Mouse (Mus musculus) left cerebral cortex, postnatal 36 days (tissue): ENCODE results near the gene Smap1. TPM values are rescaled to one million over a fixed set of nuclear protein-coding genes. Genes with fewer than 3 reads are reported as not detected.
"Not testable (repeated sequence)": the region's sequence is repeated elsewhere in the genome, so short reads cannot be mapped to it uniquely, and the experiment has no call there.

Source experiments
- DNase-seq, 2 experiments: peaks; one replicate each; pipeline ENCODE4 v3.0.0; 2021 to 2022; ENCODE audit warnings: low spot score in 2 of 2, mixed read lengths in 1 of 2
- intact Hi-C: fragments of 180-260 bp; cut with DNase I; formaldehyde crosslinking; loops from one replicate; pipeline ENCODE4 v1.15.1; 2025
- total RNA-seq, 2 experiments: library from RNA; stranded (reverse); gene quantifications; 2 replicates each; pipeline ENCODE4 v1.2.3; 2021

The Smap1 gene
- 100 to 1,000 TPM; 137 to 164 TPM for total RNA-seq

DNA sequence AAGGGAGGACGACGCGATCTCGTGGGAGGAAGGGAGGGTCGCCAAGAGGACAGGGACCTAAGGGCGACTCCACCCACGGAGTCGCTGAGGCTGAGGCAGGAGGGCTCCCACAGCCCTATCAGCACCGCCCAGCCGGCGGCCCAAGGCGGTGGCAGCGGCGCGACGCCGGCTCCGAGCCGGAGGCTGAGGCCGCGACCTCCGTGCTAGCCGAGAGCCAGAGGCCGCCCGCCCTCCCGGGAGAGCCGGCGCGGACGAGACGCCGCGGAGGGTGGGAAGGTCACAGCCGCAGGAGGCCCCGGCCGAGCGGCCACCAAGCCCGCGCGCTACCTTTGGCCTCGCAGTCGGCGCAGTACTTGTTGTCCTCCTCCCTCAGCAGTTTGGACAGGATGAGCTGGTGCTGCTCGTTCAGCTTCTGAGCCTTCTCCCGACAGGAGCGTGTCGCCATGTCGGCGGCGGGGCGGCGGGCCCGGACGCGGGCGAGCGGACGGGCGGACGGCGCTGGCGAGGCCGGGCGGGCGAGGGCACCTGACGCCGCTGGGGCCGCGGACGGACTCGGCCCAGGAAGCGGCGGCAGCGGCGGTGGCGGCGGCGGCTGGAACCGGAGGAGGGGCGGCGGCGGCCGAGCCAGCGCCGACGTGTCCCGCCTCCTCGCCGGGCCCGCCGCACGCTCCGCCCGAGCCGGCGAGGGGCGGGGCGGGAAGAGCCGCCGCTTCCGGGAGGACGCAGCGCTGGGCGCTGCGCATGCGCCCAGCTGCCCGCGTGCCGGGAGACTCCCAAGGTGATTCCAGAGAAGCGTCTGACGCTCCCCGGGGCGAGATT, at the start of gene Smap1:
Gene Smap1 (minus strand): TSS at position 607 of the 819 bp plus-strand sequence.
- intact Hi-C loops: loop anchor here (5.0 to 10.0 kb wide), 2 partner anchors 85 to 183 kb away; partner anchors contain the start of genes Fam135a and Sdhaf4
- DNase-seq: peak; percentile 75 to 85

DNA sequence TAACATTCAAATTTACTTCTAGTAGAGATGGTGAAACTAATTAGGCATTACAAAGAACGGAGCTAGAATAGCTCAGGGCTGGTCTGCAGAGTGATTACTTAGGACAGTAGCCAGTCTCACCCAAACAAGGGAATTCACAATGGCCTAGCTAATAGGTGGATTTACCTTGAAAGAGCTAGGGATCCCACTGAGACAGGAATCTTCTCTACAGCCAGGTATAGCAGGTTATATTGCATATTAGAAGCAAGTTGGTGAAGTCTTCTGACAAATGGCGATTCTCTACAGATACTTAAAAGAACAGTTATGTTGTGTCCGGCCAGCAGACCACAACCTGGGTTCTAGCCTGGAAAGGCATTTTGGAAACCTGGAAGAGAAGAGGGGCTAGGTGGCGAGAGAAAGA, 49.0 kb upstream of the Smap1 start:
- DNase-seq, intact Hi-C loops: not testable (repeated sequence)

DNA sequence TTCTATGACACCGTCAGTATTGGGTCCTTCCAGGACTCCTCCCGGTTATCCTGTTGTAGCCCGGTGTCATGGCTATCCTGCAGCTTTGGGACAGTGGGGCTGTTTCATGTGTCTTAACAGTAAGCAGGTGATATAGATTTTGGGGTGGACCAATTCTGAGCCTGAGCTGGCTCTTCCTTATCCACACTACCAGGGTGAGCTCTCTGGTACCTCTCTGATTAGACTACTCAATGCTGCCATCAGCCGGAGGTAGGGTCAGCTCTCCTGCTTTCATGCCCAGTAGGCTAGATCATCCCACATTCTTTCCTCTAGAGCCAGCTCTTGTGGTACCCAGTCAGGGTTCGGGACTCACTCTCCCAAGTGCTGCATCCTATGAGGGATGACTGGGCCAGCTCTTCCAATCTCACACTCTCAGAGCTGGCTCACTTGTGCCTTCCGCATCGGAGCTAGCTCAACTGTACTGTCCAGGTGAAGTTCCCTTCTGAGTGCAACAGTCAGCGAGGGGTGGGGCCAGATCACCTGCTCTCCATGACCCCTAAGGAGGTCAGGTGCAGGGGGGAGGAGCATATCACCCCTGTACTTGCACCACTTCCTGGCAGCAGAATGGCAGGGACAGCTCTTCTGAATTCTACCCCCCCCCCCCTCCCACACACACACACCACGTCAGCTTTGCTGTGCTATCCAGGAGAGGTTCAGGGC, 46.1 kb upstream of the Smap1 start:
- intact Hi-C loops: no loop called here
- no peak for DNase-seq

DNA sequence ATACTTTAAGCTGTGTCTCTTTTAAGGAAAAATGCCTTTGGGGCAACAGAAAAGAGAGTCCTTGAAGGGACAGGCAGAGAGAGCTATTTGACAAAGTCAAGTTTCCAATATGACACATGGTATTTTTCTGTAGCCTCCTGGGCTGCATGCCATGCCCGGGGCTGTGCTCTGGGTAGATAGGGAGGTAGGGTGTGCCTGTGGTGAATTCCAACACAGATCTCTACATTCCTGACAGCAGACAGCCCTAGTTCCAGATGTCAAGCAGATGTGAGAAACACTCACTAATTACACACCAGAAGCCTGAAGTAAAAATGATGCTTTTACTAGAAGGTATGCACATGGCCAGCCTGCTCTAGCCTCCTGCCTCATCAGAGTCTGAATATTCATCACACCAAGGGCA, 44.1 kb upstream of the Smap1 start:
- DNase-seq: no peak
- intact Hi-C loops: no loop called here

DNA sequence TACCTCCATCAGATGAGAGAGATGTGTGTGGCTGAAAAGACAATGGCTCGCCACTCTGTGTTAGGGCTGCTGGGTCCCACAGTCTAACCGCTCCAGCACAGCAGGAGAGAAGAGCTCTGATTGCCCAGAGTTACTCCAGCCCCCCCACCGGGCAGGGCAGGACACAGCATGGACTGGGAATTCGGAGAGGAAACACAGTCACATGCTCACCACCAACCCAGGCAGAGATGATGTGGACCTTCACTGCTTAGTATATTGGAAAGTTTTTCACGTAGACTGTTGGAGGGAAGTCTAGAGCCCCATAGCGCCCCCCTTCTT, 37.3 kb upstream of the Smap1 start:
- intact Hi-C loops: no loop called here

DNA sequence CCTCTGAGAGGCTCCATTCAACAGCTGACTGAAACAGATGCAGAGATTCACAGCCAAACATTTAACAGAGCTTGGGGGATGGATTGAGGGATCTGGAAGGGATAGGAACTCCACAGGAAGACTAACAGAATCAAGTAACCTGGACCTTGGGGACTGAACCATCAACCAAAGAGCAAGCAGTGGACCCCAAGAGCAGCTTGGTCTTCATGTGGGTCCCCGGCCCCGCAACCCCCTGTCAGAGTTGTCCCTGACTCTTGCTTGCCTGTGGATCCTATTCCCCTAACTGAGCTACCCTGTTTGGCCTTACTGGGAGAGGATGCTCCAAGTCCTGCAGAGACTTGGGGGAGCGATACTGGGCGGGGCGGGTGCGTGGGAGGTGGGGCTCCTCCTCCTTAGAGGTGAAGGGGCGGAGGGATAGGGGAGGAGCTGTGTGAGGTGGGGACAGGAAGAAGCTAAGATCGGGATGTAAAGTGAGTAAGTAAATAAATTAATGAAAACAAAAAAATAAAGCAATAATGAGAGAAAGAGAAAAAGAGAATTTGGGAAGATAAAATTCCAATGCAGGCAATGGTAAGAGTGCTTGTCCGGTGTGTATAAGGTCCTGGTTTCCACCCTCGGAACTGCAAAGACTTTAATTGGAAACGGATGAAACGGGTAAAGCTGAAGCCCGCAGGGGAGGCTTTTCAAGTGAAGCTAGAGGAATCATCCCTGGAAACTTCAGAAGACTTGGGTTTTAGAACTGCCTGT, 36.7 kb upstream of the Smap1 start:
- DNase-seq: no peak
- intact Hi-C loops: no loop called here

More for the DNA sequence above, 37.3 kb upstream of the Smap1 start:
- DNase-seq: no peak

DNA sequence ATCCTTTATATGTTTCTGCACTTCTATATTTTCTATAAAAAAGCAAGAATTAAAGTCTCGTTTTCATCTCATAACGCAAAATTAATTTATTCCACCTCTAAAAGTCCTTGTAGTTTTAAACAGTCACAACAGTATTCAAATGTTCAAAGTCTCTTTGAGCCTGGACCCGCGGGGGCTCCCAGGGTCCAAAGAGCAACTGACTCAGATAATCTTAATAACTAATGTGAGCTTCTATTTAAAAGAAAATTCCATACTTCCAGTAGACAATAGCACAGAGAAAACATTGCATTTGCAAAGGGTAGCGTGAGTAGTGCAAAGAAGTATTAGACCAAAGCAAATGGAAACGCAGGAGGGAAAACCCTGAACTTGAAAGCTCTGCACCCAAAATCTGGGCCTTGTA, 36.0 kb upstream of the Smap1 start:
- intact Hi-C loops: no loop called here
- DNase-seq: no peak

DNA sequence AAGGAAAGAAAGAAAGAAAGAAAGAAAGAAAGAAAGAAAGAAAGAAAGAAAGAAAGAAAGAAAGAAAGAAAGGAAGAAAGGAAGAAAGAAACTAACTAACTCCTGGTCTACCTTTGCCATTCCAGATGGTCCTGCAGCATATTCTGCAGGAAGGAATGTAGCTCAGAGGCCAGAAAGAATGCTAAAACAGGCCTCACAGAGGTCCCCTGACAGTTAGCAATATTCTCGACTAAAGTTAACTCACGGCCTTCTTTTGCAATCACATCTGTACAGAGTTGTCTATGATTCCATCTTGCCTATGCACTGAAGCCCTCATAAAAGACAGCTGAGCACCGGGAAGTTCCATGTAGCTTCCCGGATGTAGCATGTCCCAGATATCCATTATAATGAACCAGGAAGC, 33.4 kb upstream of the Smap1 start:
- intact Hi-C loops: no loop called here
- no peak for DNase-seq

DNA sequence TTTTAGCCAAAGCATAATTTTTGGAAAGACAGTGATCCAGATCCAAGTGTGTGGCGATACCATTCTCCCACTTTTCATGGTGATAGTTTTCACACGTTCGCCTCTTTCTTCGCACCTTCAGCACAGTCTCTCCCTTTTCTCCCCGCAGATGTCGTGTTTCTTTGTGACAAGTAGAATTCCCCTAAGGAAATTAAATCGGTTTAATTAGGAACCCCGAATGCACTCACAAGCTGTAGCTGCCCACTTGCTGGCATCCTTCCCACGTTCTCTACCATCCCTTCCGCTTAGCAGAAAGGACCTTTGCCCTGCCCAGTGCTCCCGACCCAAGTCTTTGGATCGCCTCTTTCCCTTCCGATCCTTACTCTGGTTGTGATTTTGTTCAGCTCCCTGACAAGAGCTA, 31.8 kb upstream of the Smap1 start:
- intact Hi-C loops: no loop called here
- peak; percentile 49 to 62 for DNase-seq

DNA sequence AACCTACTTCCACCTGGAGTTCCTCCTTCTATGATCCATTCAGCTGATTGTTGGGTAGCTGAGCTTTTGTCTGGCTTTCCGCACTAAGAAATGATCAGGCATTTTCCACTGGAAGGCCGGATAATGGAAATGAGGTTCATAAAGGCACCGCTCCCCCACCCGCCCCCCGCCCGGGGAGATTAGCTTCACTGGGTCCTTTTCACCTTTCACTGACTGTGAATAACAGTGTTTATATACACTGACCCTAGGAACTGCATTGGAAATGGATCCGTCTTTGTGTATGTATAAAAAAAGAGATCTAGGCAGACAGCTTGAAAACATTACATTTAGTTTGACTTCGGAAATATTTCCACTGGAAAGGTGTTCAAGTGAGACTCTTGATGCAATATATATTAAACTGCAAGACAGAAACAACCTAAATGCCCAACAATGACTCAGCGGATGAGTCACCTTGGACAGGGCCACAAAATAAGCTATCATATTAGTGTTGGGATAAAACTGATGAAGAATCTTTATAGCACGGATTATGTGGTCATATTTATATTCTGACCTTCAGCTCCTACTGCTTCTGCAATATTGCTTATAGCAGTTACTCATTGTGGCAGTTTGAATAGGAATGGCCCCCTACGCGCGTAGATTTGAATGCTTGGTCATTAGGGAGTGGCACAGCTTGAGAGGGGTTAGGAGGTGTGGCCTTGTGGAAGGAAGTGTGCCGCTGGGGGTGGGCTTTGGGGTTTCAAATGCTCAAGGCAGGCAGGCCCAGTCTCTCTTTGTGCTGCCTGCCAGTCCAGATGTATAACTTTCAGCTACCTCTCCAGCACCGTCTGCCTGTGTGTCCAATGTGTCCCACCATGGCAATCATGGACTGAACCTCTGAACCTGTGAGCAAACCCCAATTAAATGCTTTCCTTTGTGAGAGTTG, 26.9 kb upstream of the Smap1 start:
- DNase-seq: no peak
- intact Hi-C loops: no loop called here

DNA sequence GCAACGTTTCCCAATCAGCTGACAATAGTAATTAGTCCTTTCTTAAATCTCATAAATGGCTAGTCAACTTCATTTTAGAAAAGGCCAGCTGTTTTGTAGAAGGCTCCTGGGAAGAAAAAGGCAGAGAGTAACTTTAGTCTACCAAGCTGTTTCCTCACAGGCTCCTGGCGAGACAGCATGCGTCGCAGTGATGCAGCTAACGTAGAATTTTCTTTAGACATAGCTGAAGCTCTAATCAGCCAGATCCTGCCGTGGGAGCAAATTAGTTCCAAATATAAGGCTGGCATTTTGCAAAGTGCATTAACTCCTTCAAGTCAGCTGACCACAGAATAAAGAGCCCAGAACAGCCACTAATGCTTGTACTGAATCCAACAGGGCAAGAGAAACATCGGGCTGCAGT, 26.2 kb upstream of the Smap1 start:
- intact Hi-C loops: no loop called here

DNA sequence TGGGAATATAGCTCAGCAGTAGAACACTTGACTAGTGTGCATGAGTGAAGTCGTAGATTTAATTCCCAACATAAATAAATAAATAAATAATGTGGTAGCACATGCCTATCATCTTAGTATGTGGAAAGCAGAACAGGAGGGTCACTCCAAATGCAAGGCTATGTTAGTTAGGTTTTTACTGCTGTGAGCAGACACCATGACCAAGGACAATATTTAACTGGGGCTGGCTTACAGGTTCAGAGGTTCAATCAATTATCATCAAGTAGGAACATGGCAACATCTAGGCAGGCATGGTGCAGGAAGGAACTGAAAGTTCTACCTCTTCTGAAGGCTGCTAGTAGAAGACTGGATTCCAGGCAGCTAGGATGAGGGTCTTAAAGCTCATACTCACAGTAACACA, 22.0 kb upstream of the Smap1 start:
- intact Hi-C loops: no loop called here
- DNase-seq: no peak

More for the DNA sequence above, 26.2 kb upstream of the Smap1 start:
- no peak for DNase-seq

DNA sequence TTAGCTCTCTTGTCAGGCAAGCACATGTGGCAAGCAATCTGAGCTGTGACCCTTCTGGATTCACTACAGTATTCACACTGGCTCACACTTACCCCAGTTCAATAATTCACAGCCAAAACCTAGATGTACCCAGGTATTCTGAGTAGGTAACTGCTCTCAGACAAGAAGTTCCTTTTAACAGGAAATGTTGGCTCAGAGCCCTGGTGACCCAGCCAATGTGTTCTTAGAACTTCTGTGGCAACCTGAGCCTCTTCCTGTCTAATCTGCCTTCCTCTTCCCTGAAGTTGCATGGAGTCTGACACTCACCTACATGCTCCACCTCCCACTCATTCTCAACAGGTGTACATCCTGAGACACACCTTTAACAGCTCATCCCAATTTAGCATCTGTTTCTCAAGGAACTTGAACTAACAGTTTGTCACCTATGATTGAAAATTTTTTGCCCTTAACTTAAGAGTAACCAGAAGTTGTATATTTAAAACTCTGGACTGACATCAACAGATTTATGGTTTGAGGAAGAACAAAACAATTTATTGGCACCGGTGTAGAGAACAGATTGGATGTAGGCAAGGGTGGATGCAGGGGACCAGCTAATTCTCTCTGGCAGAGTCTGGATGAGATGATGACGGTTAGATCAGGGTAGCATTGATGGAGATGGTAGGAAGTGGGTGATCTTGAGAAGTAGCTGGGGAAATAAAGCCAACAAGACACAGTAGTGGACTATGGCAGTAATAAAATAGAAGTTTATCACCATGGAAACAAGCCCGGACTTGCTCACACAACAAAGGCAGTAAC, 21.2 kb upstream of the Smap1 start:
- intact Hi-C loops: no loop called here
- no peak for DNase-seq

DNA sequence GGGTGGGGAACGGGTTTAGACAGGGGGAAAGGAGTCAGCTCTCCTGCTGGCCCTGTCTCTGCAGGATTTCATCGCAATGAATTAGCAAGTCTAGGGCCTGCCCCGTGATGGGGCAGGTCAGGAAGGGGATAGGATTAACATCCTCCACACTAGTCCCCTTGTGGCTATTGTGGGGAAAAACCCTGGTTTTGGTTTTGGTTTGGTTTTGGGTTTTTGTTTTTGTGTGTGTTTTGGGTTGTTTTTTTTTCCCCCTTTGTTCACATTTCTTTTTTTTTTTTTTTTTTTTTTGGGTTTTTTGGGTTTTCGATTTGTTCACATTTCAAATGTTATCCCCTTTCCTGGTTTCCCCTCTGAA, 13.3 kb upstream of the Smap1 start:
- DNase-seq: no peak
- intact Hi-C loops: no loop called here

DNA sequence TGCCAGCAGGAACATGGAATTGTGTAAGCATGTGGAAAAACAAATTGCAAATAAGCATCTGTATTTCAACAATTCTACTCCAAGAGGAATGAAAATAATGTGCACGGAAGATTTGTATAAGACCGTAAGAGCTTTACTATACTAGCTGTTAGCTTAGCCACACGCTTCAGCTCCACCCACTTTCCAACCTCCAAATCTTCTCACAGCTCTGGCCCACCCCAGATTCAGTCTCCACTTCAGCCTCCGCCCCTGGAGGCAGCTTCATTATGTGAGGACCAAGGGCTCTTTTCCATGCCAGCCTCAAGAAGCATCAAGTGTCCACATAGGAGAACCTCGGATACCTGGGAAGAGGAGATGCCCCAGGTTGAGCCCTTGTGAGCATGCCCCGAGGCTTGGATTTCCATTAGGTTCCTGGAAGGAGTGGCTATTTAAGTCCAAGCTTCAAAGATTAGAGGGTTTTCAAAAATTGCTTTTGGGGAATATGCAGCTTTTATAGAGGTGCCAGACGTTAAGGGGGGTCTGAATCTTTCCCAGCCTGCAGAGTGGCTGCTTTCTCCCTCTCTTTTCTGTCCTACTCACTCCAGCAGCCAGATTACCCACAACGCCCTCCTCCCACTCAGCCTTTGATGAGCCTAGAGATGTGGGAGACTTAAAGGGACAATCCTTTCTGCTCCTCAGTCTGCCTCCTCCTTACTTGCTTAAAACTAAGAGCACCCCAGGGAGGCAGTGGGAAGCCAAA, 12.7 kb upstream of the Smap1 start:
- peak; percentile 30 to 54 for DNase-seq
- intact Hi-C loops: no loop called here

DNA sequence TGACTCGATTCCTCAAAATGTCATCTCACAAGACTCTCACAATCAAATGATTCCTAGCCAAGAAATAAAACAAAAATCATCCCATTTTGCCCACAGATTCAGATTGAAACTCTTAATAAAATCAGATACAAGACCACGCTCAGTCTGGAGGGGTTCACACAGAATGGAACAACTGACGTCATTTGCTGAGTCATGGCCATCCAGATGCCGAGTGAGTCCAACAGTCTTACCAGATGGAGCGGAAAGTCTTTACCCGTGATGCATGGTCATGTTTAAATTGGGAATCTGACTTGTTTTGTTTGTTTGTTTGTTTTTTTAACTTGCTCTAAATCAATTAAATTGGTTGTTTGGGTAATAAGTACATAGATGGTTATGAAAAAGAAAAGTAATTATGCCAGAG, 7.3 kb upstream of the Smap1 start:
- intact Hi-C loops: loop anchor here (10.0 kb wide), 1 partner anchor 175 kb away; the partner anchor contains the start of gene Fam135a
- DNase-seq: no peak

DNA sequence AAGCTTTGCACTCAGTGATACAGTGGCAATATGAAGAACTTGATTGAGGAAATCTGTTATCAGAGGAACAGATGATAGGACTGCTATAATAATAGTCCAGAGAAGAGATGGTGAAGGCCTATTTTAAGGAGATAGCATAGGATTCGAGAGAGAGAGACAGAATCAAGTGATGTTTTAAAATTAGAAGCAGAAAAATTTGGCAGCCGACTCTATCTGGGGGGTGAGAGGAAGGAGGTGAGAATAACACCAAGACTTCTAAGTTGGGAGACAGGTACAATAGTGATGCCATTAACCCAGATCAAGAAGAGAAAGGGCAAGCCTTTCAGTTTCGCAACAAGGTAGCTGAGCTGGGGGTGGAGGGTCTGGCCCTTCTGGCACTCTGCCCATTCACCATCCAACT, 6.3 kb upstream of the Smap1 start:
- intact Hi-C loops: loop anchor here (10.0 kb wide), 1 partner anchor 176 kb away; the partner anchor contains the start of gene Fam135a
- DNase-seq: no peak
